In the genomic region with DNA sequence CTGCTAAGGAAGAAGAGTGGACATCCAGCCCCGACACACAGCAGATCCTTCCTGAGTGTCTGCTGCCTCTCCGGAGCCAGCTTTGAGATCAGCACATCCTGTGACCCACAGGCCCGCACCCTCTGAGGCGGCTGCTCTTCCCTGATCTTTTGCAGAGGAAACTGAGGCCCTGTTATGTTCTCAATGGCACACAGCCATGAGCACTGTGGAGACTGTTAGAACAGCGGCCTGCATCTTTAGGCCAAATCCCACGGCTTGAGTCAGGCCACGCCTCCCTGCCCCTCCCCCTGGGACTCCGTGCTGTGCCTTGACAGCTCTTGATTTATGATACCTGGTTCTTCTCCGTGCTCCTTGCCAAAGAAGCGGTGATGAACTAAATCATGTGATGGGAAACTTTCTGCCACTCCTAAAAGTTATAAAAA, we compare ENCODE assay signal across 8 mouse cellular contexts. TPM values are rescaled to one million over a fixed set of nuclear protein-coding genes. Genes with fewer than 3 reads are reported as not detected.
DNase-seq lines count a peak whose midpoint lies in the region; ATAC-seq and TF ChIP-seq lines count a peak whose summit lies in the region.

No protein-coding gene starts in this region.

- peak overlapping the region; percentile 59; the same call in 1 of the 2 replicates for H3K27ac ChIP-seq in embryonic facial prominence, embryonic 10.5 days (replicated peaks)
- no peak overlapping the region for H3K27ac ChIP-seq in left cerebral cortex, adult 2 months

- no peaks in the 10 kb centered on the region for H3K36me3 ChIP-seq in embryonic facial prominence, embryonic 10.5 days (replicated peaks)

- no peak for TF ChIP-seq CTCF in left cerebral cortex, adult 2 months (IDR thresholded peaks at IDR 0.05)

- H3K27me3 ChIP-seq in embryonic facial prominence, embryonic 10.5 days (replicated peaks; ENCODE audit: low read depth, poor library complexity, severe bottlenecking) = no peaks in the 10 kb centered on the region

- peaks cover 30% of the 10 kb centered on the region for H3K4me1 ChIP-seq in embryonic facial prominence, embryonic 10.5 days

- intact Hi-C loops in heart, postnatal 25 days (cut with DNase I) = no loop called here
- intact Hi-C loops in left cerebral cortex, adult 2 months (cut with DNase I) = no loop called here

- 40% methylated on average over 10 of the region's 10 CpGs for WGBS in embryonic facial prominence, embryonic 10.5 days

- H3K9me3 ChIP-seq in embryonic facial prominence, embryonic 10.5 days = no peaks in the 10 kb centered on the region

- peak; percentile 70 for DNase-seq in T-cell, adult 2 months (ENCODE audit: low spot score)
- peak; percentile 52 for DNase-seq in embryonic facial prominence, embryonic 10.5 days (ENCODE audit: low spot score)
- DNase-seq in heart, postnatal 25 days (ENCODE audit: low spot score) = peak; percentile 37
- DNase-seq in kidney, postnatal 36 days = peak; percentile 90 to 93
- peak; percentile 72 for DNase-seq in thymus, postnatal 4 days
- DNase-seq in left cerebral cortex, adult 2 months (ENCODE audit: extremely low spot score in 1 of 2, low spot score in 2 of 2) = no peak

- no peak overlapping the region for H3K4me3 ChIP-seq in embryonic facial prominence, embryonic 10.5 days
- H3K4me3 ChIP-seq in left cerebral cortex, adult 2 months = no peak overlapping the region

- ATAC-seq in megakaryocyte progenitor cell, adult 5-6 weeks (replicated peaks; ENCODE audit: poor library complexity) = peak; percentile 63
- ATAC-seq in erythroblast, adult 5-6 weeks (replicated peaks; ENCODE audit: low FRiP score, poor library complexity, severe bottlenecking) = no peak

RNA-seq across cellular contexts. Expression of gene Ramp3, which starts 22.1 kb away (rescaled TPM):
- polyA plus RNA-seq in embryonic facial prominence, embryonic 10.5 days (2016; fragmentation: Nextera tagmentation; extraction: Ambion mirVana) = 5.0 and 5.1 TPM in 2 replicates
- total RNA-seq in heart, postnatal 25 days (2021) = 1 to 10 TPM; 5.8 to 7.0 TPM
- total RNA-seq in megakaryocyte progenitor cell, adult 5-6 weeks (2015) = not detected in 2 replicates
- not detected in 2 replicates for total RNA-seq in megakaryocyte progenitor cell, adult 5-6 weeks (2017)
- not detected in 2 replicates for total RNA-seq in erythroblast, adult 5-6 weeks (2015; ENCODE audit: low replicate concordance)
- total RNA-seq in erythroblast, adult 5-6 weeks (2017; ENCODE audit: low replicate concordance) = not detected in 2 replicates
- total RNA-seq in left cerebral cortex, adult 2 months (2021) = 10 to 100 TPM; 13.0 to 13.5 TPM

RNA-seq across cellular contexts. Expression of gene Wap, which starts 42.0 kb away (rescaled TPM):
- not detected in 2 replicates for polyA plus RNA-seq in embryonic facial prominence, embryonic 10.5 days (2016; fragmentation: Nextera tagmentation; extraction: Ambion mirVana)
- total RNA-seq in heart, postnatal 25 days (2021) = not detected
- not detected in 2 replicates for total RNA-seq in megakaryocyte progenitor cell, adult 5-6 weeks (2015)
- not detected in 2 replicates for total RNA-seq in megakaryocyte progenitor cell, adult 5-6 weeks (2017)
- not detected in 2 replicates for total RNA-seq in erythroblast, adult 5-6 weeks (2015; ENCODE audit: low replicate concordance)
- not detected in 2 replicates for total RNA-seq in erythroblast, adult 5-6 weeks (2017; ENCODE audit: low replicate concordance)
- total RNA-seq in left cerebral cortex, adult 2 months (2021) = not detected

RNA-seq across cellular contexts. Expression of gene Tbrg4, which starts 54.5 kb away (rescaled TPM):
- 66.9 and 74.2 TPM in 2 replicates for polyA plus RNA-seq in embryonic facial prominence, embryonic 10.5 days (2016; fragmentation: Nextera tagmentation; extraction: Ambion mirVana)
- 100 to 1,000 TPM in 1 of 2 experiments, 10 to 100 TPM in 1; 98.2 to 109 TPM for total RNA-seq in heart, postnatal 25 days (2021)
- total RNA-seq in megakaryocyte progenitor cell, adult 5-6 weeks (2015) = 46.2 and 58.3 TPM in 2 replicates
- total RNA-seq in megakaryocyte progenitor cell, adult 5-6 weeks (2017) = 36.7 and 52.1 TPM in 2 replicates
- total RNA-seq in erythroblast, adult 5-6 weeks (2015; ENCODE audit: low replicate concordance) = 8.8 and 10.4 TPM in 2 replicates
- total RNA-seq in erythroblast, adult 5-6 weeks (2017; ENCODE audit: low replicate concordance) = 10.3 and 18.3 TPM in 2 replicates
- 10 to 100 TPM; 45.9 to 50.8 TPM for total RNA-seq in left cerebral cortex, adult 2 months (2021)

Comparison
In these comparisons a context has a peak if more than half of its experiments do, and no peak if none do; other contexts are left out.
1. DNase-seq: peak in T-cell, adult 2 months (single experiment), embryonic facial prominence, embryonic 10.5 days (single experiment), heart, postnatal 25 days (single experiment), kidney, postnatal 36 days (2 of 2) and thymus, postnatal 4 days (single experiment); none in left cerebral cortex, adult 2 months (0 of 2).
2. RNA of gene Ramp3, which starts 22.1 kb away (total RNA-seq): 13.0 to 13.5 TPM in left cerebral cortex, adult 2 months and 5.8 to 7.0 TPM in heart, postnatal 25 days; not detected in megakaryocyte progenitor cell, adult 5-6 weeks and not detected in erythroblast, adult 5-6 weeks; every median in the first group is over 4 times any median in the second.